Mouse (Mus musculus) erythroblast, embryonic 14.5 days (primary cell): ENCODE measurements around the gene 4930590J08Rik.

Experiments used
- GATA1 ChIP-seq: IDR thresholded peaks from 2 replicates; pipeline ENCODE4 v1.6.1; 2012; ENCODE audit warnings: low read length, inconsistent platforms, mixed read lengths
- TAL1 ChIP-seq: IDR thresholded peaks from 3 replicates; pipeline ENCODE4 v1.6.1; 2012; ENCODE audit warnings: low read length, inconsistent platforms, mixed read lengths

GRCm38 (mm10) chr6:91864595-91864994 lies 38.0 kb upstream of the 4930590J08Rik start:
- TF ChIP-seq GATA1: no peak
- no peak for TF ChIP-seq TAL1
